Mouse (Mus musculus) right cerebral cortex, postnatal 36 days (tissue): ENCODE measurements at regions not wholly inside any gene's neighbourhood (a gene's known extent, or its start where the extent isn't known, plus 50 kb on each side); places are given as distances from the start of the nearest gene placed in this dataset.

Source experiments
- DNase-seq, 2 experiments: peaks; one replicate each; pipeline ENCODE4 v3.0.0; 2022; ENCODE audit warnings: low spot score in 2 of 2, mixed read lengths in 1 of 2

DNA sequence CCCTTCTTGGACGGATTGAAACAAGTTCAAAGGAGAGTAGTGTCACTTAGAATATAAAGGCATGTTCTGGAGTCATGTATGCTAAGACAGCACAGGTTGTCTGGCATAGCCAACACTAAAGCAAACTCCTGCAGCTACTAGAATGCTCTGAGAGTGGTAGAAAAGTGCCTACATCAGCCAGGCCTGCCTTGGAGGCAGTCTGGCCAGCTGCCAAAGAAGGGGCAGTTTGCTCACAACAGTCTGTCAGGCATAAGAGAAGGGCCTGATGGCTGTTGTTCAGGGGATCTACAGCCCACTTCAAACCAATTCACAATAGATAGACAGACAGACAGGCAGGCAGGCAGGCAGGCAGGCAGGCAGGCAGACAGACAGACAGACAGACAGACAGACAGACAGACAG lies 136.5 kb upstream of the Dap start:
- DNase-seq = no peak

- peak; percentile 78 to 84 for DNase-seq
Measured at GRCm38 (mm10) chr15:31091916-31092570, 132.1 kb upstream of the Dap start.

DNA sequence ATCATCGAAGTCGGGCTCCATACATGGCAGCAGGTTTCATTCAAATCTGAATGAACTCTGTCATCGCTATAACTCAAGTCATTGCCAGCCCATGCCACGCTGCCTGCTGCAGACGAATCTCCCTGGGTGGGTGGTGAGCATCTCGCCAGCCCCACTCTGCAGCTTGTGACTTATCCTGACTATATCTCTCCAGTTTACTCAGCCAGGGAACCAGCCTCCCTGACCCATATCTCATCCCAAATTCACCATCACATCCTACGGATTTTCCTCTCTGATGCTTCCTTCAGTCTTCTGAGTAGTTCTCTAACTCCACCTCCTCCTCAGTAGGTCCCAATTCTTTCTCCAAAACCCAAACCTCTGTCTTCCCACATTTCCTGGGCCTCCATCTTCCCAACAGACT lies 127.9 kb upstream of the Dap start:
- DNase-seq = peak in 1 of 2 experiments; percentile 18

DNA sequence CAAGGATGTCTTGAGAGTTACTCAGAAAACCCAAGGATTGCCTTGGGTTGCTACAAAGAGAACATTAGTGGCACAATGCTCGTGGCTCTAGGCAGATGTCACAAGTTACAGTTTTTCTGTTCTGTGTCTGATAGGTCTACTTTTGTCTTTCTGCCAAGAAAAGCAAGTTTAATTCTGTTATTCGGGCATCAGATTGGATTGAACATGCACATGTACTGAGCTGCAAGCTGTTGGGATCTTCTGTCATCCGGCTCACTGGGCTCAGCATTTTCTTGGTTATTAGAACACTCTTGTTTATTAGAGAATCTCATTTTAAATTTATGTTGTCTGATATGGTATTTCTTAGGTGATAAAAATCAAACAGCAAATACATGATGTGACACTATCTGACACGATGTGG lies 126.8 kb upstream of the Dap start:
- DNase-seq = no peak

DNA sequence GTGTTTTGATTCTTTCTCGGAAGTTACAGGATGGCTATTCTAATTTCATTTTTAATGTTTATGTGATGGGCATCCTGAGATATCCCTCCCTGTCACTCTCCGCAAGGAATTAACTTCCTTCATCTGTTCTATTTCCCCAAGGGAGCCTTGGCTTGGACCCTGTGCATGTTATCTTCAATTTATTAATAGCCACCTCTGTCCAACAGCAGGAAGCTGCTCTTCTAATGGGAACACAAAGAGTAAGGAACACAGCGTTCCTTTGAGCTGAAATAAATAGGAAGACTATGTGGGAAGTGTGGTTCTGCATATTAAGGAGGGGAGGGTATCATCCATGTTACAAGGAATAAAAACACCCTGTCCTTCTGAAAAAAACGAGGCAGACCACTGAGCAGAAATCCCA lies 119.4 kb upstream of the Dap start:
- no peak for DNase-seq

GRCm38 (mm10) chr15:31106907-31107306 lies 117.2 kb upstream of the Dap start:
- DNase-seq = no peak

DNA sequence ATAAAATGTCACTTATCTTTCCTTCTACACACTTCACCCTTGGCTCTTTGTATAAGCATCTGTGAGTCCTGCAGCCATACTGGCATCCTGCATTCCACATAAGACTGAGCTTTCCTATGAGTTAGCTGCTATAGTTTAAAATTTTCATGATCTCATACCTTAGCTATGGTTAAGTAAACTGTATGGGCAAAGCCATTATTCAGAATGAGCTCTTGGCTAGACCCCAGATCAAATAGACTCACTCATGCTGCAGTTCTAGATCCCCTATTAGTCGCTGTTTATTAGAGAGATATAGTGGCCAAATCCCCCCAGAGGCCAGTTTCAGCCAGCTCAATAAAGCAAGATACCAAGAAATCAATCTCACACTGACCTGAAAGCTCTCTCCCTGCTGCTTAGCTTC lies 110.9 kb upstream of the Dap start:
- DNase-seq = no peak

DNA sequence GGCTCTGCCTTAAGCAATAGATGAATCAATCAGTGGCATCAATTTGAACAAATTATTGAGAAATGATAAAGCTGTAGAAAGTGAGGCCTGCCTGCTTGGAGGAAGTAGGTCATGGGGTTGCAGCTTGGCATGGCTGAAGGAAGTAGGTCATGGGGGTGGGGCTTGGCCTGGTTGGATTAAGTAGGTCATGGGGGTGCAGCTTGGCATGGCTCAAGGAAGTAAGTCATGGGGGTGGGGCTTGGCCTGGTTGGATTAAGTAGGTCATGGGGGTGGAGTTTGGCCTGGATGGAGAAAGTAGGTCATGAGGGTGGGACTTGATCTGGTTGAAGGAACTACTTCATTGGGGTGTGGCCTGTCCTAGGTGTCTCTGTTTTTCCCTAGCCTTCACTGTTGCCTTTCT lies 106.8 kb upstream of the Dap start:
- no peak for DNase-seq

- DNase-seq = no peak
Measured at GRCm38 (mm10) chr15:31120147-31120546, 104.0 kb upstream of the Dap start.

DNA sequence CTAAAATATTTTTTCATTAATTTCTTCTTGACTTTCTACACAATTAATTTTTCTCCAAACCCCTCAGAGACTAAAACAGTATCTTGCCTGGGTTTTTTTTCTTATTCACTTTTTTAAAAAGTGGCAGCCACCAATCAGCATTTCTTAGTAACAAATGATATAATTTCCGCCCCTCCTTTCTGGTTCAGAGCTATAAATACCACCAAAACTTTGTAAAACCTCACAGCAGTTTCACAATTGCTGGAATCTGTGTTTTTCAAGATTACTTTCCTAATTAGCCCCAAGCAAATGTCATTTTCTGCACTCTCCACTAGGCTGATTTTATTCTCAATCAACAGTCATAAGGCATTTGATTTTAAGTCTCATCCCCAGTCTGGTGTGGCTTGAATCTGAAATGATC lies 98.3 kb upstream of the Dap start:
- no peak for DNase-seq

DNA sequence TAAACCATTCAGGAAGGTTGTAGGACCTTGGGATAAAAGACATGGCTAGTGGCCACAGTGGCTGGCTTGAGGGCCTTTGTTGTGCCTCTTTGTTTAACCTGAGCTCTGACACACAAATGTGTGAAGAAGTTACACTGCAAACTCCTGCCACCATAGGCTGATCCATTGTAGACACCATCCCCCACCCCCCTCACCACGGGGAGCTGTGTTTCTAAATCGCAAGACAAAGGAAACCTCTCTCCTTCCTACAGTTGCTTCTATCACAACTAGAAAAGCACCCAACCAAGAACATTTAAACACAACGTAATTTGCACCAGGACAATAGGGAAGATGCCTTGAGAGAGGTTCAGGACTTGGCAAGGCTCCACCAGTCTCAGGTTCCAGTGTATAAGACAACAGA lies 97.1 kb upstream of the Dap start:
- DNase-seq = no peak

- DNase-seq = no peak
Measured at GRCm38 (mm10) chr15:31134891-31135290, 89.2 kb upstream of the Dap start.

GRCm38 (mm10) chr15:31138637-31139036 lies 85.5 kb upstream of the Dap start:
- DNase-seq = no peak

- no peak for DNase-seq
Measured at GRCm38 (mm10) chr15:31141750-31142149, 82.4 kb upstream of the Dap start.

DNA sequence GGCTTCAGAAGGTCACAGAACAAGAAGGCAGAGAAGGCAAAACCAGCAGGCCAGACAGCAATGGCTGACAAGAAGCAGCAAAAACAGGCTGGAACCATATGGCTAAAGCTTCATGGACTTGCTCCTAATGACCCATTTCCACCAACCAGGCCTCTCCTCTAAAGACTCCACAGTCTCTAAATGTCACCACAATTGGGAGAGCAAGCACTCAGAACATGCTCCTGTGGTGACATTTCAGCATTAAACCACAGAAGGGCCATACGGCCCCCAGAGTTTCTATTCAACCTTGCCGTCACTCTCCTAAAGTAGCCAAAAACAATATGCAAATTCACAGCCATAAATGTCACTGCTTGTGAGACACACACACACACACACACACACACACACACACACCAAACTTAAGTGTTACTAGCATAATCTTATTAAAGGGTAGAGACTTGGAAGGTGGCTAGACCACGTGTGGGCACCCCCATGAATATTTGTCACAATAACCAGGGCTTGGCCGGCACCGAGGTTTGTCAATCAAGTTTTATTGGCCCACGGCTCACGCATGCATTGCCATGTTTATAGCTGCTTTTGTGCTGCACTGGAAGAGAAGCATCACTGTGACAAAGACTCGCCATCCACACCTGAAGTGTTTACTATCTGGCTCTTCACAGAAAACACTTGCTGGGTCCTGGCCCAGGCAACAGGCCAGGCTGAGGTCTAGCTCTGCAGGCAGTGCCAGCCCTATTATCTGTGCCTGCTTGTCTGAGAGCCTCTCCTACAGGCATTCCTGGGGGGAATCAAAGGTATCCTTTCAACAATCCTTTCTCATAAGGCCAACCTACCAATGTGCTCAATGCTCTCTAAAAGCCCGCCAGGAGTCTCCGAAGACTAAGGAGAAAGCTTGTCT lies 75.6 kb upstream of the Dap start:
- DNase-seq = no peak

DNA sequence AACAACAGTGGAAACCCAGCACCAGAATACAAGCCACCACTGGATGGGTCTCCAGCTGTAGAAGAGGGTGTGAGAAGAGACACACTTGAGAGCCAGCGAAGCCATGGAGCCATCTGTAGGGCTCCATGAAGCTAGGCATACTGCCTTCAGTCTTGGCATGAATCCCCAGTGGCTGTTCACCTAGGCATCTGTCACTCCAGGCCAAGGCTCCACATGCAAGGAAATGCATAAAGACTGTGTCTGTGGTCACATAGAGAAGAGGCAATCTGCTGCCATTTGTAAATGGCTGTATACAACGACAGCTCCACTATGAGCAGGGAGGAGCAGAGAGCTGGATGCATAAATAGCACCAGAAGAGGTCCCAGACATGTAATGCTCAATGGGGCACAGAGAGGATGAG lies 74.3 kb upstream of the Dap start:
- no peak for DNase-seq

- DNase-seq = peak; percentile 69 to 74
Measured at GRCm38 (mm10) chr15:31150546-31151471, 73.3 kb upstream of the Dap start.

DNA sequence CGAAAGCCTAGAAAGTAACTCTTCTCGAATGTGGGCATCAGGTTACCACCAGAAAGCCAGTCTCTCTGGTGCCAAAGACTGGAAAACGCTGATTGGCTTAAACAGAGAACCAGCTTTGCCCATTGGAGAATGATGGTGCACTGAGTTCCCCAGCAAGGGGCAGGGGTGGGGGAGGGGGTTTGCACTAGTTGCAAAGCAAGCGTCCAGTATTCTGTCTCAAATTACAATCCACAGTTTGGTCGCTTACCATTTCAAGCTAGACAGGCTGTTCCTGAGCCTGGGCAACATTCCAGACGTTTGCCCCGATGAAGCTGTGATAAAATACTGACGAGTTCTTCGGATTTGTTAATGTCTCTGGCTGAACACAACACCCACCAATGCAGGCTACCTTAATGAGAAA lies 69.0 kb upstream of the Dap start:
- DNase-seq = no peak

GRCm38 (mm10) chr15:31166543-31167105 lies 57.5 kb upstream of the Dap start:
- no peak for DNase-seq

- no peak for DNase-seq
Measured at GRCm38 (mm10) chr15:31167506-31167905, 56.6 kb upstream of the Dap start.

DNA sequence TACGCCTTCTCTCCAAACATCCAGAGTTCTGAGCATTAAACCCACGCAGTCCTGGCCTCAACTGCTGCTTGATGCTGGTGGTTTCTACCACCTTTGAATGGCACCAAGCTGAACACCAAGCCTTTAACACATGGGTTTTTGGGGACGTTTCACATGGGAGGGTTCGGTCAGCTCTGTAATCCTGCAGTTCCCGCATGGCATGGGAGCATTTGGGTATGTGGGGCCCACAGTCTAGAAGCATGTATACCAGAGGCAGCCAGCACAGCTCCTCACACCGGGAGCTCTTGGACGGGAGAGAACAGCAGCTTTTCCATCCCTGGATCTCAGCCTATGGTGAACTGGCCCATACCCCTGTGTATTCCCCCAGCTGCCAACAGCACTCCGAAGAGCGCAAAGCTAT lies 55.9 kb upstream of the Dap start:
- DNase-seq = no peak
